Mouse (Mus musculus) limb, embryonic 11.5 days (tissue): ENCODE data around the gene Cxcl17. TPM values are rescaled to one million over a fixed set of nuclear protein-coding genes. Genes with fewer than 3 reads are reported as not detected.

Source experiments
- ATAC-seq: fragments of 200-750 bp; cut with Nextera tagmentation; 2 replicates; pipeline ENCODE4 v1.8.0; 2017; ENCODE audit warnings: low read depth; ENCODE audit not compliant: insufficient number of reproducible peaks, low FRiP score, low TSS enrichment
- DNase-seq: peaks from one replicate; pipeline ENCODE4 v3.0.0-alpha.2; 2015; ENCODE audit warnings: low spot score
- H3K27ac ChIP-seq: fragments of 300-500 bp; sonication (generic); replicated peaks from 2 replicates; pipeline ENCODE4 v1.5.1; 2014; ENCODE audit warnings: low read depth, mild to moderate bottlenecking, low read length
- H3K27me3 ChIP-seq: fragments of 300-500 bp; sonication (generic); 2 replicates; pipeline ENCODE4 v1.6.1; 2014; ENCODE audit warnings: mild to moderate bottlenecking, low read length, mixed read lengths; ENCODE audit not compliant: control insufficient read depth, insufficient read depth
- H3K36me3 ChIP-seq: fragments of 300-500 bp; sonication (generic); 2 replicates; pipeline ENCODE4 v1.6.1; 2014; ENCODE audit warnings: mild to moderate bottlenecking, low read length, moderate library complexity, mixed read lengths; ENCODE audit not compliant: control insufficient read depth, insufficient read depth
- H3K4me1 ChIP-seq: fragments of 300-500 bp; sonication (generic); 2 replicates; pipeline ENCODE4 v1.6.1; 2014; ENCODE audit warnings: low read length, mixed read lengths; ENCODE audit not compliant: control insufficient read depth, insufficient read depth
- H3K4me2 ChIP-seq: fragments of 300-500 bp; sonication (generic); 2 replicates; pipeline ENCODE4 v1.6.1; 2014; ENCODE audit warnings: low read depth, mild to moderate bottlenecking, moderate library complexity; ENCODE audit not compliant: severe bottlenecking
- H3K4me3 ChIP-seq: fragments of 300-500 bp; sonication (generic); 2 replicates; pipeline ENCODE4 v1.5.1; 2014; ENCODE audit warnings: low read depth, low read length
- H3K9ac ChIP-seq: fragments of 300-500 bp; sonication (generic); 2 replicates; pipeline ENCODE4 v1.6.1; 2014; ENCODE audit warnings: mild to moderate bottlenecking, low read length
- H3K9me3 ChIP-seq: fragments of 300-500 bp; sonication (generic); 2 replicates; pipeline ENCODE4 v1.6.1; 2016; ENCODE audit warnings: low read length; ENCODE audit not compliant: control insufficient read depth
- WGBS: fragments of 180-500 bp; shearing (Covaris S2); extraction: QIAGEN DNeasy Blood & Tissue Kit; methylation state at CpG from one replicate; pipeline ENCODE4 v1.1.7; 2014; 5-methylcytosine and 5-hydroxymethylcytosine counted together
- polyA plus RNA-seq: library from polyadenylated mRNA; unstranded; fragments of >200 nt; fragmentation: Nextera tagmentation; extraction: Ambion mirVana; gene quantifications from 2 replicates; pipeline ENCODE4 v1.2.1, GENCODE M21; 2014

Gene Cxcl17
- polyA plus RNA-seq, 1 experiment from 2014 or later: 0.33 TPM

GRCm38 (mm10) chr7:25384318-25384717 lies 28.4 kb downstream of the Cxcl17 start:
- no peak overlapping the region for H3K4me3 ChIP-seq
- no peak for DNase-seq

DNA sequence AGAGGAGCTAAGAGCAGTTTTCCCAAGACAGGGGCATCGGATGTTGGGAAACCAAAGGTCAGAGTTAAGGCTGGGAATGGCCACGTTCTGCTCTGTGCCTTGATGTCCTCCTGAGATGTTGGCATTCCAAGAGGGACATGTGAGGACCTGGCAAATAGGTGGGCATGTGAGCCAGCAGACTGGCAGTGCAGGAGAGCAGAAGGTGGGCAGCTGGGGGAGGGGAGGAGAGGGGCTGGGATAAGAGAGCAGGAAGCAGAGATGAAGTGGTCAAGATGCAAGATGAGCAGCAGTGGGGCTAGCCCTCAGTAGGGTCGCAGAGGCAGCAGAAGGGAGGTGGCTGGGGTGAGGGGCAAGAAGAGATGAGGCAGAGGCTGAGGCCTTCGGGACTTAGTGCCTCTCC lies 28.8 kb downstream of the Cxcl17 start:
- H3K27me3 ChIP-seq: no peaks in the 10 kb centered on the region
- H3K36me3 ChIP-seq: peaks cover 8% of the 10 kb centered on the region; the same call in 1 of the 2 replicates
- H3K27ac ChIP-seq: no peak overlapping the region
- ATAC-seq (no peak), DNase-seq (no peak)
- H3K4me3 ChIP-seq: no peak overlapping the region
- no peak overlapping the region for H3K9ac ChIP-seq
- 84% methylated on average over 4 of the region's 4 CpGs for WGBS
- H3K9me3 ChIP-seq: no peaks in the 10 kb centered on the region
- no peak overlapping the region for H3K4me2 ChIP-seq
- peaks cover 6% of the 10 kb centered on the region; the same call in 1 of the 2 replicates for H3K4me1 ChIP-seq

More at GRCm38 (mm10) chr7:25384318-25384717, 28.4 kb downstream of the Cxcl17 start:
- H3K4me2 ChIP-seq: no peak overlapping the region
- H3K36me3 ChIP-seq: peaks cover 8% of the 10 kb centered on the region; the same call in 1 of the 2 replicates
- ATAC-seq: no peak
- peaks cover 3% of the 10 kb centered on the region; the same call in 1 of the 2 replicates for H3K4me1 ChIP-seq
- H3K9me3 ChIP-seq: no peaks in the 10 kb centered on the region
- 85% methylated on average over 13 of the region's 13 CpGs for WGBS
- H3K9ac ChIP-seq: no peak overlapping the region
- no peaks in the 10 kb centered on the region for H3K27me3 ChIP-seq
- H3K27ac ChIP-seq: no peak overlapping the region

DNA sequence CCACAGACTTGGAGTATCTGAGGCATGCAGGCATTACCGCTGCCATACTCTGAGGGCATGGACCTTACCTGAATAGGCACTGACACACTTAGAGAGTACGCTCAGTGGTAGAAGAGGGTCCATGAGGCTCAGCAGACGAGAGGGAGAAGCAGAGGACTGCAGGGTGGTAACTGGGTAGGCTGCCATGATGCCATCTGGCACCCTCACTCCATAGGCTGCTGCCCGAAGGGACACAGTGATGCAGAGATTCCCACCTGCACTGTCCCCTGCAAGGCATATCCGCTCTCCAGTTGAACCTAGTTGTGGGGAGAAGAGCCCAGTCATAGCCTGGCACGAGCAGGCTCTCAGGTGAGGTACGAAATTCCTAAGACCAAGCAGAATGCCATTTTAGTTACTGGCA lies 29.3 kb downstream of the Cxcl17 start:
- H3K36me3 ChIP-seq: peaks cover 8% of the 10 kb centered on the region; the same call in 1 of the 2 replicates
- H3K4me2 ChIP-seq: no peak overlapping the region
- no peak for ATAC-seq
- peaks cover 6% of the 10 kb centered on the region; the same call in 1 of the 2 replicates for H3K4me1 ChIP-seq
- H3K4me3 ChIP-seq: no peak overlapping the region
- H3K27ac ChIP-seq: no peak overlapping the region
- no peak overlapping the region for H3K9ac ChIP-seq
- no peaks in the 10 kb centered on the region for H3K9me3 ChIP-seq
- H3K27me3 ChIP-seq: no peaks in the 10 kb centered on the region
- no peak for DNase-seq
- whole genome bisulfite sequencing: 88% methylated on average over 7 of the region's 7 CpGs

GRCm38 (mm10) chr7:25382541-25382940 lies 30.1 kb downstream of the Cxcl17 start:
- DNase-seq (no peak), ATAC-seq (no peak)
- Histone ChIP-seq H3K27ac (no peak overlapping the region), H3K36me3 (peaks cover 8% of the 10 kb centered on the region; the same call in 1 of the 2 replicates), H3K9me3 (no peaks in the 10 kb centered on the region), H3K4me1 (peaks cover 6% of the 10 kb centered on the region; the same call in 1 of the 2 replicates), H3K4me3 (no peak overlapping the region), H3K4me2 (no peak overlapping the region), H3K27me3 (no peaks in the 10 kb centered on the region), H3K9ac (no peak overlapping the region)

DNA sequence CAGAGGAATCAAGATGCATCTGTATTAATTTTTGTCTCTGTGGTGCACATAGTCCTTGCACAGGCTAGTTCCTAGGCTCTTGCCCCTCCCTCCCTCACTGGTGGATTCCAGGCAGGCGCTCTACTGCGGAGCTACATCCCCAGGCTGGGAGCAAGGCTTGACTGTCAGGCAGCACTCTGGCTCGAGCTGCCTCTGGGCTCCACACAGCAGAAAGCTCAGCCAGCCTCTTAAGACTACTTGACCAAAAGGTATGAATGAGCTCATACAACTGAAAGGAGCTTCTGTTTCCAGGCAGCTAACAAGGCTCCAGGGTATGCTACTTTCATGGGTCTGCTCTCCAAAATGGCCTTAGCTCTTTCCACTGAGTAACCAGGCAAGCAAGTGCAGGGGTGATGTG lies 31.4 kb downstream of the Cxcl17 start:
- WGBS: 41% methylated on average over 3 of the region's 3 CpGs
- H3K36me3 ChIP-seq: peaks cover 8% of the 10 kb centered on the region; the same call in 1 of the 2 replicates
- H3K4me1 ChIP-seq: peaks cover 8% of the 10 kb centered on the region; the same call in 1 of the 2 replicates
- H3K9ac ChIP-seq: no peak overlapping the region
- H3K4me3 ChIP-seq: no peak overlapping the region
- H3K27ac ChIP-seq: no peak overlapping the region
- DNase-seq (no peak), ATAC-seq (no peak)
- no peak overlapping the region for H3K4me2 ChIP-seq
- H3K9me3 ChIP-seq: no peaks in the 10 kb centered on the region
- H3K27me3 ChIP-seq: no peaks in the 10 kb centered on the region

- H3K27me3 ChIP-seq: no peaks in the 10 kb centered on the region
- no peak for DNase-seq
- H3K36me3 ChIP-seq: peaks cover 8% of the 10 kb centered on the region; the same call in 1 of the 2 replicates
- H3K9ac ChIP-seq: no peak overlapping the region
- ATAC-seq: no peak
- peak overlapping the region; percentile 34; the same call in 1 of the 2 replicates for H3K4me3 ChIP-seq
- H3K4me1 ChIP-seq: peaks cover 8% of the 10 kb centered on the region; the same call in 1 of the 2 replicates
- H3K4me2 ChIP-seq: peak overlapping the region; percentile 89
- H3K9me3 ChIP-seq: no peaks in the 10 kb centered on the region
- H3K27ac ChIP-seq: no peak overlapping the region
- 58% methylated on average over 18 of the region's 18 CpGs for WGBS
Observed at GRCm38 (mm10) chr7:25380392-25381283, 32.0 kb downstream of the Cxcl17 start.

DNA sequence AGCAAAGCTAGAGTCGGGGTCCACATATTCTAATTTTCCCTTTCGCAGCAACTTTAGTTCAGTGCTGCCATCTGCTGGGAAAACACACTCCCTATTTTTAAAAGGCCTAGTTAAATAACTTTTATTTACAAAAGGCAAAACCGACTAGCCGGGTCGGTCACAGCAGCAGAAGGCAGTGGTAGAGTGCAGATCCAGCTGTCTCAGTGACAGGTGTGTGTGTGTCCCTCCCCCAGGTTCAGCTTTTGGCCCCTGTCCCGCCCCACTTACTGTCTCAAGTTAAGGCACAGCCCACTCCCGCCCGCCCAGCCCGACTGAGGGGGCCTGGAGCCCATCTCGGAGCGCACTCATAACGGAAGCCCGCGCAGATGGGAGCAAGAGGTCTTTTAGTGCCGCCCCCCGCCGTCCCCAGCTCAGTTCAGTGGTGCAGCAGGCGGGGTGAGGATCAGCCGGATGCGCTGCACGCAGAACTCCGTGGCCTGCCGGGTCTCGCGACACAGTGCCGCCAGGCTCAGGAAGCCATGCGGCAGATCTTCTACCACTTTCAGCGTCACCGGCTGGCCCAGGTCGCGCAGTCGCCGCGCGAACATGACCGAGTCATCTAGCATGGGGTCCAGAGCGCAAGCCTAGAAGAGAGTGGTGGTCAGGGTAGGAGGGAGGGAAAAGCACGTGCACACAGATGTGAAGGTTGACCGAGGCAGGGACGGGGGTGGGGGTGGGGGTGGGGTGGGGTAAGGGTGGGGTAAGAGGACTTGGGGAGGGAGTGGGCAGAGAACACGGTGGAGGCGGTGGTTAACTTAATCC lies 32.9 kb downstream of the Cxcl17 start:
- Histone ChIP-seq H3K9ac (peak overlapping the region; percentile 60), H3K27ac (no peak overlapping the region; the same call in 1 of the 2 replicates), H3K4me3 (peak overlapping the region; percentile 34), H3K9me3 (no peaks in the 10 kb centered on the region), H3K36me3 (peaks cover 4% of the 10 kb centered on the region; the same call in 1 of the 2 replicates), H3K4me1 (peaks cover 8% of the 10 kb centered on the region; the same call in 1 of the 2 replicates), H3K27me3 (no peaks in the 10 kb centered on the region), H3K4me2 (peak overlapping the region; percentile 89)
- peak; percentile 73 for DNase-seq
- WGBS: 2% methylated on average over 42 of the region's 42 CpGs
- ATAC-seq: peak; percentile 76
